Mouse (Mus musculus): ENCODE results near the gene Ubr2.

GRCm38 (mm10) chr17:46920855-46921254 lies 89.5 kb downstream of the Ubr2 start:
- TF ChIP-seq CTCF (IDR thresholded peaks at IDR 0.05) (no peak), EP300 (IDR thresholded peaks at IDR 0.05; ENCODE audit: insufficient read depth, low read depth, low read length) (no peak)

Data from heart, adult 2 months (tissue).